Mouse (Mus musculus): ENCODE measurements around the gene Ly6g6c. TPM values are rescaled to one million over a fixed set of nuclear protein-coding genes. Genes with fewer than 3 reads are reported as not detected.

Gene Ly6g6c
- total RNA-seq, 1 experiment from 2014 or later = not detected

Other genes with a start within 250 kb of the Ly6g6c start
- 42.3 and 63.0 TPM in 2 replicates for gene Stk19, start 228.4 kb upstream of the Ly6g6c start, total RNA-seq (2023)
- gene Dxo, start 228.4 kb upstream of the Ly6g6c start, total RNA-seq (2023) = 34.5 and 46.7 TPM in 2 replicates
- 95.9 and 147 TPM in 2 replicates for gene Skiv2l, start 215.2 kb upstream of the Ly6g6c start, total RNA-seq (2023)
- 24.5 and 28.2 TPM in 2 replicates for gene Nelfe, start 215.0 kb upstream of the Ly6g6c start, total RNA-seq (2023)
- 1.3 TPM in 1 of 2 replicates, not detected in the other for gene Cfb, start 202.9 kb upstream of the Ly6g6c start, total RNA-seq (2023)
- 0.70 and 1.4 TPM in 2 replicates for gene Zbtb12, start 185.9 kb upstream of the Ly6g6c start, total RNA-seq (2023)
- not detected in 2 replicates for gene Gm20547, start 183.3 kb upstream of the Ly6g6c start, total RNA-seq (2023)
- not detected in 2 replicates for gene C2, start 167.1 kb upstream of the Ly6g6c start, total RNA-seq (2023)
- gene Ehmt2, start 166.9 kb upstream of the Ly6g6c start, total RNA-seq (2023) = 49.5 and 66.6 TPM in 2 replicates
- gene Slc44a4, start 150.9 kb upstream of the Ly6g6c start, total RNA-seq (2023) = 0.25 TPM in 1 of 2 replicates, not detected in the other
- 87.8 and 101 TPM in 2 replicates for gene Neu1, start 134.1 kb upstream of the Ly6g6c start, total RNA-seq (2023)
- 25.6 and 50.7 TPM in 2 replicates for gene Hspa1b, start 106.2 kb upstream of the Ly6g6c start, total RNA-seq (2023)
- not detected in 2 replicates for gene Gm20481, start 95.5 kb upstream of the Ly6g6c start, total RNA-seq (2023)
- 36.0 and 76.5 TPM in 2 replicates for gene Hspa1a, start 93.2 kb upstream of the Ly6g6c start, total RNA-seq (2023)
- gene Hspa1l, start 92.7 kb upstream of the Ly6g6c start, total RNA-seq (2023) = 0.16 TPM in 1 of 2 replicates, not detected in the other
- gene Lsm2, start 83.5 kb upstream of the Ly6g6c start, total RNA-seq (2023) = 15.3 and 22.7 TPM in 2 replicates
- 51.6 and 57.8 TPM in 2 replicates for gene Vars, start 64.4 kb upstream of the Ly6g6c start, total RNA-seq (2023)
- gene Vwa7, start 48.8 kb upstream of the Ly6g6c start, total RNA-seq (2023) = 0.09 TPM in 1 of 2 replicates, not detected in the other
- gene Sapcd1, start 37.4 kb upstream of the Ly6g6c start, total RNA-seq (2023) = 0.86 and 1.9 TPM in 2 replicates
- 3.5 and 11.1 TPM in 2 replicates for gene Msh5, start 18.6 kb upstream of the Ly6g6c start, total RNA-seq (2023)
- gene Clic1, start 15.4 kb upstream of the Ly6g6c start, total RNA-seq (2023) = 248 and 288 TPM in 2 replicates
- gene Ddah2, start 6.4 kb upstream of the Ly6g6c start, total RNA-seq (2023) = 1.4 and 2.6 TPM in 2 replicates
- gene Mpig6b, start 796 bp downstream of the Ly6g6c start, total RNA-seq (2023) = 0.47 TPM in 1 of 2 replicates, not detected in the other
- gene Ly6g6e, start 11.5 kb downstream of the Ly6g6c start, total RNA-seq (2023) = not detected in 2 replicates
- not detected in 2 replicates for gene Ly6g6d, start 12.7 kb downstream of the Ly6g6c start, total RNA-seq (2023)
- gene Ly6g6f, start 20.2 kb downstream of the Ly6g6c start, total RNA-seq (2023) = 1.1 TPM in 1 of 2 replicates, not detected in the other
- 44.4 and 57.6 TPM in 2 replicates for gene Abhd16a, start 23.9 kb downstream of the Ly6g6c start, total RNA-seq (2023)
- not detected in 2 replicates for gene Ly6g5c, start 42.9 kb downstream of the Ly6g6c start, total RNA-seq (2023)
- gene Ly6g5b, start 50.0 kb downstream of the Ly6g6c start, total RNA-seq (2023) = 13.3 and 14.5 TPM in 2 replicates
- gene Gpank1, start 56.1 kb downstream of the Ly6g6c start, total RNA-seq (2023) = 36.0 and 50.1 TPM in 2 replicates
- 135 and 169 TPM in 2 replicates for gene Csnk2b, start 56.7 kb downstream of the Ly6g6c start, total RNA-seq (2023)
- 21.0 and 24.5 TPM in 2 replicates for gene D17H6S53E, start 61.0 kb downstream of the Ly6g6c start, total RNA-seq (2023)
- not detected in 2 replicates for gene Apom, start 66.7 kb downstream of the Ly6g6c start, total RNA-seq (2023)
- gene Bag6, start 69.8 kb downstream of the Ly6g6c start, total RNA-seq (2023) = 295 and 362 TPM in 2 replicates
- gene Prrc2a, start 99.5 kb downstream of the Ly6g6c start, total RNA-seq (2023) = 170 and 191 TPM in 2 replicates
- gene Aif1, start 110.7 kb downstream of the Ly6g6c start, total RNA-seq (2023) = 10.8 and 14.1 TPM in 2 replicates
- gene Lst1, start 123.1 kb downstream of the Ly6g6c start, total RNA-seq (2023) = 410 and 626 TPM in 2 replicates
- 118 TPM in 2 replicates for gene Ltb, start 129.1 kb downstream of the Ly6g6c start, total RNA-seq (2023)
- 115 TPM in 2 replicates for gene Tnf, start 136.6 kb downstream of the Ly6g6c start, total RNA-seq (2023)
- not detected in 2 replicates for gene Lta, start 140.0 kb downstream of the Ly6g6c start, total RNA-seq (2023)
- gene Gm16181, start 155.4 kb downstream of the Ly6g6c start, total RNA-seq (2023) = 0.79 TPM in 1 of 2 replicates, not detected in the other
- 1.8 and 3.2 TPM in 2 replicates for gene Atp6v1g2, start 168.3 kb downstream of the Ly6g6c start, total RNA-seq (2023)
- gene Nfkbil1, start 170.4 kb downstream of the Ly6g6c start, total RNA-seq (2023) = 18.5 and 19.9 TPM in 2 replicates
- 185 and 239 TPM in 2 replicates for gene Ddx39b, start 176.4 kb downstream of the Ly6g6c start, total RNA-seq (2023)
- 1,574 and 1,649 TPM in 2 replicates for gene H2-D1, start 197.3 kb downstream of the Ly6g6c start, total RNA-seq (2023)

All from neutrophil, adult 65 days (primary cell).